Mouse (Mus musculus): ENCODE data around the gene L3mbtl3. TPM values are rescaled to one million over a fixed set of nuclear protein-coding genes. Genes with fewer than 3 reads are reported as not detected.

The L3mbtl3 gene
- polyA plus RNA-seq, 1 experiment from 2014 or later: 11.4 TPM

- DNase-seq (ENCODE audit: low spot score) (no peak), ATAC-seq (no peak)
- WGBS: 89% methylated on average over 6 of the region's 6 CpGs
- no peak overlapping the region for H3K27ac ChIP-seq (ENCODE audit: low read length)
- no peaks in the 10 kb centered on the region for H3K9me3 ChIP-seq (ENCODE audit: low read length)
- H3K36me3 ChIP-seq (ENCODE audit: insufficient read depth, low read length): no peaks in the 10 kb centered on the region
- H3K4me1 ChIP-seq (ENCODE audit: insufficient read depth, low read depth, low read length): no peaks in the 10 kb centered on the region
- H3K4me2 ChIP-seq (replicated peaks; ENCODE audit: low read depth, low read length): no peak overlapping the region
- TF ChIP-seq EP300 (IDR thresholded peaks at IDR 0.05) (no peak), CTCF (IDR thresholded peaks at IDR 0.05) (no peak)
- H3K9ac ChIP-seq (replicated peaks; ENCODE audit: low read depth): no peak overlapping the region
- H3K27me3 ChIP-seq (replicated peaks; ENCODE audit: insufficient read depth, low read length): no peaks in the 10 kb centered on the region
- no peak overlapping the region for H3K4me3 ChIP-seq (ENCODE audit: low read depth, low read length)
Observed at GRCm38 (mm10) chr10:26275414-26275813, 100.4 kb downstream of the L3mbtl3 start.

DNA sequence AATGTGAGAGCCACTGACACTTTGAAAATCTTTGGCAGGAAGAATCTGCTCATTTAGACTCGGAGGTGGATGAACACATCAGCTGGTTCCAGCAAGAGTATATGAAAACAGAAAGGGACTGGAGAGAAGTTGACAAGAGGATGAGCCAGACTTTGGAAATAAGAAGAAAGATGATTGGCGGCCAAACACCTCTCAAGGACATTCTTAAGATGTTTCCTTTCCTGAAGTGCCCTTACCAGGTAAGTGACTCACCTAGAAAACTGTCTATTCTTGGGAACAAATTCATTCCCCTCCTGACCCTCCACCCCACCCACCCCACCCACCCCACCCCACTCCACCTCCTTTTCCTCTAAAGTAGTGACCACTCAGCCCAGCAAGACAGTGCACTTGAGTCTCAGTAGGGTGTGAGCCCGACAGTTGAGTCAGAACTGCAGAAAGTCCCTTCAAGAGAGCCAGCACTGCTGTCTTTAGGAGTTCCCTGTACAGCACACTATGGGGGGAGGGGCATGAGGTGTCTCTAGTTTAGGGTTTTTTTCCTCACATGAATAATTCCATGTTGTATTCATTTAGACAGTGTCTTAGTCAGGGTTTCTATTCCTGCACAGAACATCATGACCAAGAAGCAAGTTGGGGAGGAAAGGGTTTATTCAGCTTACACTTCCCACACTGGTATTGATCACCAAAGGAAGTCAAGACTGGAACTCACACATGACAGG lies 111.9 kb downstream of the L3mbtl3 start:
- H3K27me3 ChIP-seq (replicated peaks; ENCODE audit: insufficient read depth, low read length): no peaks in the 10 kb centered on the region
- no peak overlapping the region for H3K27ac ChIP-seq (ENCODE audit: low read length)
- peaks cover 3% of the 10 kb centered on the region; the same call in 1 of the 2 replicates for H3K4me1 ChIP-seq (ENCODE audit: insufficient read depth, low read depth, low read length)
- no peaks in the 10 kb centered on the region for H3K36me3 ChIP-seq (ENCODE audit: insufficient read depth, low read length)
- H3K9ac ChIP-seq (replicated peaks; ENCODE audit: low read depth): no peak overlapping the region
- DNase-seq (ENCODE audit: low spot score) (peak; percentile 60), ATAC-seq (peak; percentile 87)
- 47% methylated on average over 3 of the region's 3 CpGs for WGBS
- no peaks in the 10 kb centered on the region for H3K9me3 ChIP-seq (ENCODE audit: low read length)
- H3K4me3 ChIP-seq (ENCODE audit: low read depth, low read length): no peak overlapping the region
- TF ChIP-seq CTCF (IDR thresholded peaks at IDR 0.05) (no peak), EP300 (IDR thresholded peaks at IDR 0.05) (peak; percentile 67)
- no peak overlapping the region for H3K4me2 ChIP-seq (replicated peaks; ENCODE audit: low read depth, low read length)

DNA sequence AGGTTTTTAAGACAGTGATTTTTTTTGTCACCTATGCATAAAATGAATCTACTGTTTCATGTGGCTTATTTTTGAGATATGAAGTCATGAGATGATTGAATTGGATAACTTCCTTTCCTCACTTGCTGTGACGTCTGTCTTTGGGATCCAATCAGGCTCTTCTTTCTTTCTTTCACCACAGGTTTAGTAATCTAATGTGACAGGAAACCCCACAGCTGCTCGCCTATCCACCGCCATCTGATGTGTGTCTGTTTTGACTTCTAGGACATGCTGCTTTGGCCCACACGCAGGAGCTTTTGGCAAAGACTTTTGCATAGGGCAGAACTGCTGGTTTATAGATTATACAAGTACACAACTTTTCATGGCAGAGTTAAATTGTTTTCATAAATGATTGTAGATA lies 115.9 kb downstream of the L3mbtl3 start:
- H3K9ac ChIP-seq (replicated peaks; ENCODE audit: low read depth): no peak overlapping the region
- ATAC-seq (peak; percentile 62), DNase-seq (ENCODE audit: low spot score) (peak; percentile 71)
- H3K27ac ChIP-seq (ENCODE audit: low read length): no peak overlapping the region
- H3K9me3 ChIP-seq (ENCODE audit: low read length): no peaks in the 10 kb centered on the region
- TF ChIP-seq EP300 (IDR thresholded peaks at IDR 0.05) (0 out of 2 replicates have a peak, but pooled peaks have one; percentile 32), CTCF (IDR thresholded peaks at IDR 0.05) (no peak)
- H3K4me2 ChIP-seq (replicated peaks; ENCODE audit: low read depth, low read length): no peak overlapping the region
- no peaks in the 10 kb centered on the region for H3K36me3 ChIP-seq (ENCODE audit: insufficient read depth, low read length)
- 48% methylated on average over 4 of the region's 4 CpGs for WGBS
- H3K4me1 ChIP-seq (ENCODE audit: insufficient read depth, low read depth, low read length): peaks cover 3% of the 10 kb centered on the region; the same call in 1 of the 2 replicates
- no peak overlapping the region for H3K4me3 ChIP-seq (ENCODE audit: low read depth, low read length)
- no peaks in the 10 kb centered on the region for H3K27me3 ChIP-seq (replicated peaks; ENCODE audit: insufficient read depth, low read length)

GRCm38 (mm10) chr10:26249426-26250165 lies 126.2 kb downstream of the L3mbtl3 start:
- no peak for TF ChIP-seq EP300 (IDR thresholded peaks at IDR 0.05)
- TF ChIP-seq CTCF (IDR thresholded peaks at IDR 0.05): no peak
- no peaks in the 10 kb centered on the region for H3K27me3 ChIP-seq (replicated peaks; ENCODE audit: insufficient read depth, low read length)
- H3K4me2 ChIP-seq (replicated peaks; ENCODE audit: low read depth, low read length): no peak overlapping the region
- DNase-seq (ENCODE audit: low spot score): no peak
- no peaks in the 10 kb centered on the region for H3K36me3 ChIP-seq (ENCODE audit: insufficient read depth, low read length)
- WGBS: 74% methylated on average over 7 of the region's 7 CpGs
- no peak overlapping the region for H3K27ac ChIP-seq (ENCODE audit: low read length)
- no peak overlapping the region for H3K9ac ChIP-seq (replicated peaks; ENCODE audit: low read depth)
- H3K9me3 ChIP-seq (ENCODE audit: low read length): no peaks in the 10 kb centered on the region
- H3K4me1 ChIP-seq (ENCODE audit: insufficient read depth, low read depth, low read length): no peaks in the 10 kb centered on the region
- no peak for ATAC-seq
- no peak overlapping the region for H3K4me3 ChIP-seq (ENCODE audit: low read depth, low read length)

DNA sequence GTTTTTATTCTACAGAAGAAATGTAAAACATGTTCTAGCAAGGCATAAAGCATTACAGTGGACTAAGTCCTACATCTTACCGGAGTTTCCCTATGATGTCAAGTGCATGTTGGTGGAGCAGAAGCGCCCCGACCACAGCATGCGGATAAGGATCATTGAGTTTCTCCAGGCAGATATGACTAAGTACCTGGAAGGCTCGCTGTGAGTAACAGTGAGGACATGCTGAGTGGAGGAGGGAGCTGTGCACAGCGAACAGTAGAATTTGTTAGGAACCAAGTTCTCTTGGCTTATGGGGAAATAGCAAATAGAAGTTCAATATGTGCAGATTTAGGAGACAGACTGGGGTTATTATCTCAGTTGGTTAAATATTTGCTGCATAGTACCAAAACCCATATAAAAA lies 131.3 kb downstream of the L3mbtl3 start:
- no peak for ATAC-seq
- no peak overlapping the region for H3K4me2 ChIP-seq (replicated peaks; ENCODE audit: low read depth, low read length)

DNA sequence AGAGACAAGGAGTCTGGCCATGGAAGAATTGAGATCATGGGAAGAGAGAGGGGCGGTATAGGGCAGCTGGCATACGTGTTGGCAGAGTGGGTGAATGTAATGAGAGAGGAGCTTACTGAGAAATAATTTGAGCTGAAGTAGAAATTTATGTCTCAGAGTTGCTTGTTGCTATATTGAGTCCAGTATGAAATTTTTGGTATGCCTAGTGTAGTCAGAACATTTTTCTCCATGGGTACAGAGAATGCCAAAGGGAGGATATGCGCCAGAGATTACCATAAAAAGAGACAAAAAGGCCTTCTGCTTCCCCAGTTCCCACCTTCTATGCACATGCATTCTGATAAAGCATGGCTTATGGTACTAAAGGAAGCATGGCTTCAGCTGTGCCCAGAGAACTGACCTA lies 132.6 kb downstream of the L3mbtl3 start:
- H3K9ac ChIP-seq (replicated peaks; ENCODE audit: low read depth): no peak overlapping the region
- TF ChIP-seq CTCF (IDR thresholded peaks at IDR 0.05): no peak
- no peak for TF ChIP-seq EP300 (IDR thresholded peaks at IDR 0.05)
- H3K9me3 ChIP-seq (ENCODE audit: low read length): no peaks in the 10 kb centered on the region
- no peak overlapping the region for H3K4me2 ChIP-seq (replicated peaks; ENCODE audit: low read depth, low read length)
- H3K4me3 ChIP-seq (ENCODE audit: low read depth, low read length): no peak overlapping the region
- no peaks in the 10 kb centered on the region for H3K4me1 ChIP-seq (ENCODE audit: insufficient read depth, low read depth, low read length)
- no peak for ATAC-seq
- H3K27me3 ChIP-seq (replicated peaks; ENCODE audit: insufficient read depth, low read length): no peaks in the 10 kb centered on the region
- no peak overlapping the region for H3K27ac ChIP-seq (ENCODE audit: low read length)
- 89% methylated on average over 3 of the region's 3 CpGs for WGBS
- no peaks in the 10 kb centered on the region for H3K36me3 ChIP-seq (ENCODE audit: insufficient read depth, low read length)
- DNase-seq (ENCODE audit: low spot score): no peak

More for the DNA sequence above, 131.3 kb downstream of the L3mbtl3 start:
- Histone ChIP-seq H3K27me3 (replicated peaks; ENCODE audit: insufficient read depth, low read length) (no peaks in the 10 kb centered on the region), H3K9ac (replicated peaks; ENCODE audit: low read depth) (no peak overlapping the region), H3K4me3 (ENCODE audit: low read depth, low read length) (no peak overlapping the region), H3K4me1 (ENCODE audit: insufficient read depth, low read depth, low read length) (no peaks in the 10 kb centered on the region), H3K9me3 (ENCODE audit: low read length) (no peaks in the 10 kb centered on the region), H3K27ac (ENCODE audit: low read length) (no peak overlapping the region), H3K36me3 (ENCODE audit: insufficient read depth, low read length) (no peaks in the 10 kb centered on the region)
- TF ChIP-seq EP300 (IDR thresholded peaks at IDR 0.05) (no peak), CTCF (IDR thresholded peaks at IDR 0.05) (no peak)
- no peak for DNase-seq (ENCODE audit: low spot score)
- WGBS: 63% methylated on average over 6 of the region's 6 CpGs
